Mouse (Mus musculus): ENCODE measurements around the gene Nr5a2. TPM values are rescaled to one million over a fixed set of nuclear protein-coding genes. Genes with fewer than 3 reads are reported as not detected.

The Nr5a2 gene
- polyA plus RNA-seq, 1 experiment from 2014 or later: 3.1 TPM

DNA sequence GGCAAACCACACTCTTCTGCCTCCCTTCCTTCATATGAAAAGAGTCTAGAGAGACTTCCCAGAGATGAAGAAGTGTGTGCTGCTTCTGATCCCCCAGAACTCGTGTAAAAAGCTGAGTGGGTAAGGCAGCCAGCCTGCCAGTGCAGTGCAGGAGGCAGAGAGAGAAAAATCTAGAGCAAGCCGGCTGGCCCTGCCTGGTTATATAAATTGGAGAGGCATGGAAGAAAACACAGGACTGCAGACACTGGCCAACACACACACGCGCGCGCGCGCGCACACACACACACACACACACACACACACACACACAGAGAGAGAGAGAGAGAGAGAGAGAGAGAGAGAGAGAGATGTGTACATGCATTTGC is 24.3 kb downstream of the Nr5a2 start:
- ATAC-seq (no peak), DNase-seq (no peak)
- no peak overlapping the region for H3K9ac ChIP-seq (replicated peaks)
- H3K4me2 ChIP-seq (ENCODE audit: low read depth, low read length): no peak overlapping the region
- H3K4me3 ChIP-seq (ENCODE audit: low read depth, low read length): no peak overlapping the region
- H3K9me3 ChIP-seq (ENCODE audit: low read length): no peaks in the 10 kb centered on the region
- peak overlapping the region; percentile 51; the same call in 1 of the 2 replicates for H3K27ac ChIP-seq (ENCODE audit: low read depth)
- 80% methylated on average over 9 of the region's 9 CpGs for WGBS (ENCODE audit: insufficient replicate concordance)
- no peaks in the 10 kb centered on the region for H3K36me3 ChIP-seq (replicated peaks; ENCODE audit: insufficient read depth, low read length)
- peaks cover 28% of the 10 kb centered on the region for H3K4me1 ChIP-seq (ENCODE audit: insufficient read depth)
- no peaks in the 10 kb centered on the region for H3K27me3 ChIP-seq (ENCODE audit: insufficient read depth, low read length)
- TF ChIP-seq CTCF (IDR thresholded peaks at IDR 0.05; ENCODE audit: low read depth) (no peak), EP300 (IDR thresholded peaks at IDR 0.05; ENCODE audit: low read depth) (no peak)

DNA sequence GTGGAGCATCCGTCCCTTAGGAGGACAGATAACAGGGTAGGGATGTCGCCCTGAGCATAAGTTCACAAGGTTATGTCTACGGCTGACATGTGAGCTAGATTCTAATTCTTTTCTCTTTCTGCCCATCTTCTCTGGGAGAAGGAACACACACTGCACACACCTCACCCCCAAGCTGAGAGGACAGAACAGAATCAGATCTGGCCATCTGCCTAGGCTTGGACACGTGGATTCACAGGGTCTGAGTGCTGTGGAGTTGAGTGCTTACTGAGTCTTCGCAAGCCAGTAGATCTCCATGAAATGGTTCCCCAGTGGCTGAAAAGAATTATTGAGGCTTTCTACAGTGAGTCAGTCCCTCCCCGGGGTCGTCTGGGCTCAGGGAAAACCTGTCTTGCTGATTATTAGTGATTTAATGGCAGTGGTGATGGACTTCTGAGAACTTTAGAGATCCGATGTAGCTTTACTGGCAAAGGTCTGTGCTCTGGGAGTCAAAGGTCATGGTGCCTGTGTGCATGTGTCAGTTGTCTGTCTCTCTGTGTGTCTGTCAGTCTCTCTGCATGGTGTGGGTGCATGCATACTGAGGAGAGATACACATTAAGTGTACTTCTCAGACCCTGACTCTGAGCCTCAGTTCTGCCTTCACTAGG is 24.8 kb downstream of the Nr5a2 start:
- Histone ChIP-seq H3K4me1 (ENCODE audit: insufficient read depth) (peaks cover 30% of the 10 kb centered on the region), H3K4me3 (ENCODE audit: low read depth, low read length) (no peak overlapping the region), H3K27me3 (ENCODE audit: insufficient read depth, low read length) (no peaks in the 10 kb centered on the region), H3K36me3 (replicated peaks; ENCODE audit: insufficient read depth, low read length) (no peaks in the 10 kb centered on the region), H3K4me2 (ENCODE audit: low read depth, low read length) (no peak overlapping the region), H3K9me3 (ENCODE audit: low read length) (no peaks in the 10 kb centered on the region), H3K27ac (ENCODE audit: low read depth) (peak overlapping the region; percentile 51), H3K9ac (replicated peaks) (no peak overlapping the region)
- ATAC-seq (peak; percentile 42; the same call in 1 of the 2 replicates), DNase-seq (no peak)
- 49% methylated on average over 8 of the region's 8 CpGs for WGBS (ENCODE audit: insufficient replicate concordance)
- TF ChIP-seq CTCF (IDR thresholded peaks at IDR 0.05; ENCODE audit: low read depth): no peak
- no peak for TF ChIP-seq EP300 (IDR thresholded peaks at IDR 0.05; ENCODE audit: low read depth)

DNA sequence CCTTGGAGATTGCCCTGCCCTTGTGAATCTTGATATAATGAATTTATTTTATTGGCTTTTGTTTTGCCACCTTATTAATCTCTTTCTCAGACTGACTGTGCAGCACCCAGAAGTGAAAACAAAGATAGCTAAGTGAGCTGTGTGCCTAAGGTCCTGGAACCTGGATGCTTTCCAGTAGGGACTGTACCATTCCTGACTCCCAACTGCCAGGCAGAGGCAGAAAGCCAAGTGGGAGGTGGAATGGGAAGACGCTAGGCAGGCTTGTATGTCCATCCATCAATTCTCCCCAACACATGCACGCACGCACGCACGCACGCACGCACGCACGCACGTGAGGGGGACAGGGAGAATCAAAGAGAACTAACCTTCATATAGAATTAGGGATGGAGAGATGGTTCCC is 26.2 kb downstream of the Nr5a2 start:
- Histone ChIP-seq H3K4me3 (ENCODE audit: low read depth, low read length) (no peak overlapping the region), H3K27me3 (ENCODE audit: insufficient read depth, low read length) (no peaks in the 10 kb centered on the region), H3K27ac (ENCODE audit: low read depth) (peak overlapping the region; percentile 6; the same call in 1 of the 2 replicates), H3K4me2 (ENCODE audit: low read depth, low read length) (no peak overlapping the region), H3K4me1 (ENCODE audit: insufficient read depth) (peaks cover 32% of the 10 kb centered on the region), H3K36me3 (replicated peaks; ENCODE audit: insufficient read depth, low read length) (no peaks in the 10 kb centered on the region), H3K9me3 (ENCODE audit: low read length) (no peaks in the 10 kb centered on the region), H3K9ac (replicated peaks) (no peak overlapping the region)
- ATAC-seq (no peak), DNase-seq (peak; percentile 40)
- TF ChIP-seq CTCF (IDR thresholded peaks at IDR 0.05; ENCODE audit: low read depth) (no peak), EP300 (IDR thresholded peaks at IDR 0.05; ENCODE audit: low read depth) (no peak)
- 87% methylated on average over 10 of the region's 10 CpGs for WGBS (ENCODE audit: insufficient replicate concordance)

DNA sequence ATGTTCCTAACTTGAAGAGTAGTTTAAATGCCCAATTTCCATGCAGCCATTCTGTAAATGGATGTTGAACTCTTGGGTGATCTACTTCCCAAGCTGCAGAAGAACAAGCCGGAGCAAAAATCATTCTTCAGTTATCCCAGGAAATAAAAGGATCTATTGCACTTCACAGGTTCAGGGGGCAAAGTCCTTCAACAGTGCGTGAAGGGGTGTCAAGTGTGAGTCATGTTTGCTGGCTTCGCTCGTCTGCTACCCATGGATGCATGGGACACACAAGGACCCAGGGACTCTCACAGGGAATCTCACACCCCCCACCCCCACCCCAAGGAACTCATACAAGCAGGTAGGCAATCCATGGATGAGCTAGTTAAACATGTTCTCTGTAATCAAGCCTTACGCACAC is 29.2 kb downstream of the Nr5a2 start:
- 65% methylated on average over 5 of the region's 5 CpGs for WGBS (ENCODE audit: insufficient replicate concordance)
- H3K27me3 ChIP-seq (ENCODE audit: insufficient read depth, low read length): no peaks in the 10 kb centered on the region
- DNase-seq: no peak
- H3K9me3 ChIP-seq (ENCODE audit: low read length): no peaks in the 10 kb centered on the region
- TF ChIP-seq EP300 (IDR thresholded peaks at IDR 0.05; ENCODE audit: low read depth) (no peak), CTCF (IDR thresholded peaks at IDR 0.05; ENCODE audit: low read depth) (no peak)
- peaks cover 37% of the 10 kb centered on the region for H3K4me1 ChIP-seq (ENCODE audit: insufficient read depth)
- no peak overlapping the region for H3K4me3 ChIP-seq (ENCODE audit: low read depth, low read length)
- H3K36me3 ChIP-seq (replicated peaks; ENCODE audit: insufficient read depth, low read length): no peaks in the 10 kb centered on the region
- H3K27ac ChIP-seq (ENCODE audit: low read depth): peak overlapping the region; percentile 87
- no peak overlapping the region for H3K9ac ChIP-seq (replicated peaks)
- no peak for ATAC-seq
- no peak overlapping the region for H3K4me2 ChIP-seq (ENCODE audit: low read depth, low read length)

DNA sequence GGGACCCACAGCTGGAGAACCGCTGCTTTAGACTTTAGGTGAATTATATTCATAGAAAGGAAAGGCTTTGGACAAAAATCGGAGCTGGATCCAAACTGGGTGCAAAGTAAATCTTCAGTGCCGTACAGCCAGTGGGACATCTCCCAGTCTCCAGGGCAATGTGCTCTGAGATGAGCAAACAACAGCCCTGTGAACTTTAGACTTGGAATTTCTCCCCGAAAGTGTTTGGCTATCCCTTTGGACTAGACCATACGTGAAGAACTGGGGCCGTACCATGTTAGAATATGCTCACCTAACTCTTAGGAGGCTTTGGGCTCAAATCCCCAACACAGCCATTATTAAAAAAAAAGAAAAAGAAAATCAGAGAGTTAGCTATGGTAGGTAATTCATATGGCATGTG is 30.5 kb downstream of the Nr5a2 start:
- Histone ChIP-seq H3K9me3 (ENCODE audit: low read length) (no peaks in the 10 kb centered on the region), H3K36me3 (replicated peaks; ENCODE audit: insufficient read depth, low read length) (no peaks in the 10 kb centered on the region), H3K4me1 (ENCODE audit: insufficient read depth) (peaks cover 37% of the 10 kb centered on the region), H3K27me3 (ENCODE audit: insufficient read depth, low read length) (no peaks in the 10 kb centered on the region), H3K9ac (replicated peaks) (no peak overlapping the region), H3K27ac (ENCODE audit: low read depth) (peak overlapping the region; percentile 87), H3K4me2 (ENCODE audit: low read depth, low read length) (peak overlapping the region; percentile 8; the same call in 1 of the 2 replicates), H3K4me3 (ENCODE audit: low read depth, low read length) (no peak overlapping the region)
- WGBS (ENCODE audit: insufficient replicate concordance): 63% methylated on average over 6 of the region's 6 CpGs
- ATAC-seq: peak; percentile 87
- TF ChIP-seq EP300 (IDR thresholded peaks at IDR 0.05; ENCODE audit: low read depth) (peak; percentile 38; the same call in 1 of the 2 replicates), CTCF (IDR thresholded peaks at IDR 0.05; ENCODE audit: low read depth) (no peak)
- DNase-seq: no peak

DNA sequence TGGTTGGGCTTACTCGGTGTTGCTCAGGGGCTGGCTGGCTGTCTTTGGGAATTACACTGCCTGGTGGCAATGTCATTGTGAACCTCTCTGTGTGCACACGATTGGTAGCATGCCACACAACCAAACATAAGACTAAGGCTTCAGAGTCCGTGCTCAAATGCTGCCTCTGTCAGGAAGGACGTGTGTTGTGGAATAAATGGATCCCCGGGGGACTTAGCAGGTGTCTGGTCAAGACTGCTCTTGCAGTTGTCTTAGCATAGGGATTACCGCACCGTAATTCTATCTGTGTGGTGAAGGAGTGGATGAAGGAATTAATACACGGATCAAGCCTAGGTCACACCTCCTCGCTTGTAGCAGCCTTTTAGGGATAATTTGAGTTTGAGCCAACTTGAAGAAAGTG is 32.8 kb downstream of the Nr5a2 start:
- 65% methylated on average over 9 of the region's 9 CpGs for WGBS (ENCODE audit: insufficient replicate concordance)
- no peaks in the 10 kb centered on the region for H3K36me3 ChIP-seq (replicated peaks; ENCODE audit: insufficient read depth, low read length)
- no peak for TF ChIP-seq CTCF (IDR thresholded peaks at IDR 0.05; ENCODE audit: low read depth)
- TF ChIP-seq EP300 (IDR thresholded peaks at IDR 0.05; ENCODE audit: low read depth): no peak
- 0 out of 2 replicates have a peak overlapping the region, but pooled peaks have one; percentile 22 for H3K27ac ChIP-seq (ENCODE audit: low read depth)
- DNase-seq (no peak), ATAC-seq (no peak)
- peaks cover 29% of the 10 kb centered on the region for H3K4me1 ChIP-seq (ENCODE audit: insufficient read depth)
- H3K4me3 ChIP-seq (ENCODE audit: low read depth, low read length): no peak overlapping the region
- H3K27me3 ChIP-seq (ENCODE audit: insufficient read depth, low read length): no peaks in the 10 kb centered on the region
- H3K4me2 ChIP-seq (ENCODE audit: low read depth, low read length): no peak overlapping the region
- no peaks in the 10 kb centered on the region for H3K9me3 ChIP-seq (ENCODE audit: low read length)
- H3K9ac ChIP-seq (replicated peaks): no peak overlapping the region

Data from liver, postnatal 0 days (tissue).